Mouse (Mus musculus): ENCODE data around the gene Acp4.
"Not testable (repeated sequence)": the region's sequence is repeated elsewhere in the genome, so short reads cannot be mapped to it uniquely, and the experiment has no call there.

Gene Acp4

DNA sequence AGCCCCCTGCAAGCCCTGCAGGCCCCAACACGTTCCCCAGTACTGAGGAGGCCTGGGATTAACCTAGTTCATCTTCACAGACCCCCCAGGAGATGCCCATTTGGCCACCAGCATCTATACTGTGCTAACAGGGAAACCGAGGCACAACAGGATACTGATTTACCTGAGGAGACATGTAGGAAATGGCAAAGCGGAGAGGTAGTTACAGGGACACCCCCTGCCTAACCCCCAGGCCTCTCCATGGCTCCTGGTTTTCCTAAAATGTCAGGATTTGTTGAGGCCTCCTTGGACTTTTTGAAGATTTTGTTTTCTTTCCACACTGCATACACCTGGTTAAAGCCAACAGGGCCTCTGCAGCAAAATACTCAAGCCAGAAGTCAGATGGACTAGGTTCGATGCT, at the start of gene Acp4:
Gene Acp4, minus strand, starts transcription at position 101 of the 400 bp plus-strand sequence.
- no peak for DNase-seq (ENCODE audit: low spot score)

DNA sequence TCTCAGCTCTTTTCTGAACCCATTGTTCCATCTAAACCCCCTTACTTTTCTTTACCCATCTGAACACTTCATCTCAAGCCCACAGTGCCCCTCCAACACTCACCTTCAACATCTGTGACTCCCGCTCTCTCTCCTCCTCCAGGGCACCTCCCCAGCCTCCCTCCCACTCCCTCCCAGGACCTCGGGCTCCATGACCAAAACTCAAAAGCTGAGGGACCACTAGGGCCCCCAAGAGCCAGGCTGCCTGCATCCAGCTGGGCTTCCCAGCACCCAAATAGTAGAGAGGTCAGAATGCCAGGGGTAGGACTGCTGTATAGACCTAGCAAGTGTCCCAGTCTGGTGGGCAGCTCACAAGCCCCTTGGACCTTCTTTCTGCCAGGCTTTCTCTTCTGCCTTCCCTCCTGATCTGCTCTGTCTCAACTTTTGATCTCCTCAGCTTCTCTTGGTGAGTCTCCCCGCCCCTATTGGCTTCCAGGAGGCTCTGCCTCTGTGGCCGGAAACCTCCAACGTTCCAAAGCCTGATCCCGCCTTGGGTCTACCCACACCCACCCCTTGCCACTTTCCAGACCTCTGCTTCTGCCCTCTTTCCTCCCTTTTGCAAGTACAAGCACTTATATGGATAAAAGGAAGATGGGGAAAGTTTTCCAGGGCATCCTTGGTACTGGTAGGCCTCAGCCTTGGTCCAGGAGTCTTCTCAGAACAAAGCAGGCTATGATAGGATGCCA, 49.5 kb upstream of the Acp4 start, which contains the start of gene Clec11a:
Gene Clec11a, minus strand, starts transcription at position 387 of the 725 bp plus-strand sequence.
- DNase-seq (ENCODE audit: low spot score): no peak

DNA sequence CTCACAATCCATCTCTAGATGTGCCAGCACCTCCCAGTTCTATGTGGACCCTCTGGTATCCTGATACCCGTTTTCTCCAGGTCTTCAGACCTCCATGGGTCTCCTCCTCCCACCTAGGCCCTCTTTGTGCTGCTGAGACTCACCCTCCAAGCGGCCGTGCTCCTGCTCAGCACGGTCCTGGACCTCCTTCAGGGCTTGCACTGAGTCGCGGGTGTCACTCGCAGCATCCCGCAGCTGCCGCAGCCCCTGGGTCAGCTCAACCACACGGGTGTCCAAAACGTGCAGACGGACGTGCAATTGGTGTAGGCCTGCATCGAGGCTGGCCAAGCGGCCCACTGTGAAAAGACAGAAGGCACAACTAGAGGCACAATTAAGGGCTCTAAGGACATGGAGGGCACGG, 48.5 kb upstream of the Acp4 start:
- no peak for DNase-seq (ENCODE audit: low spot score)

- peak; percentile 99 for DNase-seq (ENCODE audit: low spot score)
Measured at GRCm38 (mm10) chr7:44304775-44305641, 47.8 kb upstream of the Acp4 start.

GRCm38 (mm10) chr7:44304463-44304774, 47.2 kb upstream of the Acp4 start:
- DNase-seq (ENCODE audit: low spot score): no peak

DNA sequence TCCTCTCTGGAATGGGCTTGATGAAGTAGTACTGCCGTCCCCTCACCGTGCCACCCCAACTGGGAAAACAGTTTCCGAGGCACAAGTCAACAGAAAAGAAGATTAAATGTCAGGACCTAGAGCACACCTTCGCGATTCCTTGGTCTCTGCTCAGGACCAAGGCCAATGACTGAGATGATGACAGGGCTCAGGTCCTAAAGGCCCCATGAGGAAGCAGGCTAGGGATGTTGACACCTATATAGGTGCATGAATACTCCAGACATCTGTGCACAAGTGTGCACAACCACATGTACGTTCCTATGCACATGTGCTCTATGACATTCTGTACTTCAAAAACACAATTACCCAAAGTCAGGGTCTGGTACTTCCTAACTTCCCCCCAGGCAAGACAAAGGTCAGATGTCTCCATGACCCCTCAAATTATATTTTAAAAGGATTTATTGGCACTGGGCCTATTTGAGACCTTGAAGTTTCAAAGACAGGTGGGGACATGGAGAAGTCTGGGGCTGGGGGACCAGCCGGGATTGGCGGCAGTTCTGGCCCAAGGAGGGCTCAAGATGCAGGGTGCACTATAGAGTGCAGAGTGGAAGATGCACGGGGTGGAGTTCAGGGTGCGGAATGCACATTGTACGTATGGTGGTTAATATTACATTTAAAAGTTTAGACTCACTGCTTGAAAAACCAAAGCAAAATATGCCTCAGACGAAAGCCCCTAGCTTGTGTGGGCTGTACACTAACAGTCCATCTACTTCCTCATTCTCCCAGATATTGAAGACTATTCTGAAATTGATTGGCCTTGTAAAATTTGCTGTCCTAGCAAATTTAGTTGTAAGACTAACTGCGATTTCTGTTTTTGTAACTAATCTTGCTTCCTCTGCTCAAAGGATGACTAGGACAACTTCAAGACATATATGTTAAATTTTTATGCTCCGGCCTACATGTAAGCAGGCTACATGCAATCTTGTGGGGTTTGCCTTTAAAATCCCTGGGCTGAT, 46.5 kb upstream of the Acp4 start:
- DNase-seq (ENCODE audit: low spot score): no peak

DNA sequence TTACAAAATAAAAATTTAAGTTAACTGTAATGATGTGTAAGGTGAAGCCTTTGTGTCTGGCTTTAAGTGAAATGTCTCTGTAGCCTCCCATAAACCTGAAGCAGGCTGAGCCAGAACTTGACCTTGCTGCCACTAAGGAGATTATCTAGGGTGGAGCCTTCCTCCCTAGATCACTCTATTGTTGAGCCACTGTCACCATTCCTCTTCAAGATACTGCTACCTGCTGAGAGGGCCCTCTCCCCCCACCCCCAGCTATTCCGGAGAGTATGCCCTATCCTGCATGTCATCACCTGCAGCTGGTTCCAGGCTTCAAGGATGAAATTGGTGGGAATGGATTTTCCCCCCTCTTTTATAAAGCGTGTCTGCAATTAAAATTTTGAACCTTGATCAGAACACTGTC, 40.3 kb upstream of the Acp4 start:
- DNase-seq (ENCODE audit: low spot score): not testable (repeated sequence)

DNA sequence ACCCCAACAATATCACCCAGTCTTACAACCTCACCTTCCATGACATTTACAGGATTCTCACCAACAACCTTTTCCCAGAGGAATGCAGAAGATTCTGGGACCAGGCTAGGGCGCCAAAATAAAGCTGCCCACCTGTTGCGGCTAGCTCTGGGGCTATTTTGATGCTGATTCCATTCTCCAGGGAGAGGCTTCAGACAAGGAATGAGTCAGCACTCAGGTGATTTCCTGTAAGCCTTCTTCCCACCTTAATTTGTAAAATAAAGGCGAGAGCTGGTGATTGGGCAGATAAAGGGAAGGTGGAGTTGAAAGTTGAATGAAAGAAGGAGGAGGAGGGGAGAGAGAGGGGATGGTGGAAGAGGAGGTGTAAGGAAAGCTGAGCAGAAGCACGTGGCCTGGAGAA, 34.2 kb upstream of the Acp4 start:
- DNase-seq (ENCODE audit: low spot score): no peak

GRCm38 (mm10) chr7:44290986-44291385, 33.8 kb upstream of the Acp4 start:
- DNase-seq (ENCODE audit: low spot score): no peak

DNA sequence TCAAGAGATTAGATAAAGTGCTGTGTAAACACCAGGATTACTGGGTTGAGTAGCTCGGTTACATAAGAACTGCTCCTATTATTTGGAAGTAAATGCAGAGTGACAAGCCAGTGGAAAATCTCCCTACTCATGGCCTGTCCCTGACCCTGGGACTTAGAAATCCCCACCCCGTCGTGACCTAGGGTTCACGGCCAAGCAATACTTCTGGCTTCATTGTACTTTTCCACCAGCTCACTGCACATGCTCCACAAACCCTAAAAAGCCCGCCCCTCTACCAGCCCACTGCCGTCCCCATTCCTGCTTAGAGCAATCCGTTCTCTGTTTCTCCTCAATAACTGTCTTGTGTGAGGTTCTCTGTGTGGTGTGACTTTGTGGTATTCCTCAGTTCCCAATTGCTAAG, 30.6 kb upstream of the Acp4 start:
- DNase-seq (ENCODE audit: low spot score): no peak

DNA sequence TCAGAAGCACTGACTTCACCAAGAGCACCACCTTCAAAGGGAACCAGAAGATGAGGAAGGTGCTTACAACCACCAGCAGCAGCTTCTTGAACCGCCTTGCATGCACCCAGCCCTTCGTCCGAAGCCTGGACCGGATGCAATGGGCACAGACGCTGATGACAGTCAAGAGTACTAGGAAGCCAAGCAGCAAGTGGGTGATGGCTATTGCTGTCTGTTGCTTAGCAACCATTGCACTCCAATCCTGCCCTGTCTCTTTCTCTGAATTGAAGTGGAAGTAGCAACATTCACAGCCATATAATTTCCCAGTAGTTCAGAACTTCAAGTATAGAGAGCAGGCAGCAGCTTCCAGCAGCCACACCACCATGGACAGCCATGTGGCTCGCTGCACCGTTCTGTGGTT, 24.4 kb upstream of the Acp4 start:
- no peak for DNase-seq (ENCODE audit: low spot score)

- no peak for DNase-seq (ENCODE audit: low spot score)
Measured at GRCm38 (mm10) chr7:44280959-44281358, 23.8 kb upstream of the Acp4 start.

- DNase-seq (ENCODE audit: low spot score): peak; percentile 56
Measured at GRCm38 (mm10) chr7:44277250-44277622, 20.1 kb upstream of the Acp4 start.

GRCm38 (mm10) chr7:44276461-44277249, 19.5 kb upstream of the Acp4 start:
- no peak for DNase-seq (ENCODE audit: low spot score)

- no peak for DNase-seq (ENCODE audit: low spot score)
Measured at GRCm38 (mm10) chr7:44275546-44275945, 18.4 kb upstream of the Acp4 start.

GRCm38 (mm10) chr7:44274096-44274495, 16.9 kb upstream of the Acp4 start:
- DNase-seq (ENCODE audit: low spot score): no peak

- DNase-seq (ENCODE audit: low spot score): no peak
Measured at GRCm38 (mm10) chr7:44273446-44273845, 16.3 kb upstream of the Acp4 start.

GRCm38 (mm10) chr7:44272546-44272945, 15.4 kb upstream of the Acp4 start:
- no peak for DNase-seq (ENCODE audit: low spot score)

- DNase-seq (ENCODE audit: low spot score): peak; percentile 36
Measured at GRCm38 (mm10) chr7:44271309-44271708, 14.1 kb upstream of the Acp4 start.

- no peak for DNase-seq (ENCODE audit: low spot score)
Measured at GRCm38 (mm10) chr7:44269397-44269796, 12.2 kb upstream of the Acp4 start.

DNA sequence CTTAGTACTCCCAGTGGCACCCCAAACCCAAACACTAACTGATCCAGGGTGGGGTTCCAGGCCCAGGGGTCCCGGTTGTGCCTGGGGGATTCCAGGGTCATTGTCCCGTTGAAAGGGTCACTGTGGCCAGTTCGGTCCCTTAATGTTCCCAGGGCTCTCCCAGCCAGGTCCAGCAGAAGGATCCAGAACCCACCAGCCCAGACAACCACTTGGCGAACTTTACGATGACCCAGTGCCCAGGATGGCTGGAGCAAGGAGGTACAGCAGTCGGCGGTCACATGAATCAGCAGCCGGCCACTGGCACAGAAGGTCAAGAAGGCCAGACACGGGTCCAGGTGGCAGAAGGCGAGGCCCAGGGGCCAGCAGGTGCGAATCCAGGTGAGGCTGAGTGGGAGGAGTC, 10.9 kb upstream of the Acp4 start:
- DNase-seq (ENCODE audit: low spot score): no peak
